Mouse (Mus musculus): ENCODE data around the gene C1qtnf5.

DNA sequence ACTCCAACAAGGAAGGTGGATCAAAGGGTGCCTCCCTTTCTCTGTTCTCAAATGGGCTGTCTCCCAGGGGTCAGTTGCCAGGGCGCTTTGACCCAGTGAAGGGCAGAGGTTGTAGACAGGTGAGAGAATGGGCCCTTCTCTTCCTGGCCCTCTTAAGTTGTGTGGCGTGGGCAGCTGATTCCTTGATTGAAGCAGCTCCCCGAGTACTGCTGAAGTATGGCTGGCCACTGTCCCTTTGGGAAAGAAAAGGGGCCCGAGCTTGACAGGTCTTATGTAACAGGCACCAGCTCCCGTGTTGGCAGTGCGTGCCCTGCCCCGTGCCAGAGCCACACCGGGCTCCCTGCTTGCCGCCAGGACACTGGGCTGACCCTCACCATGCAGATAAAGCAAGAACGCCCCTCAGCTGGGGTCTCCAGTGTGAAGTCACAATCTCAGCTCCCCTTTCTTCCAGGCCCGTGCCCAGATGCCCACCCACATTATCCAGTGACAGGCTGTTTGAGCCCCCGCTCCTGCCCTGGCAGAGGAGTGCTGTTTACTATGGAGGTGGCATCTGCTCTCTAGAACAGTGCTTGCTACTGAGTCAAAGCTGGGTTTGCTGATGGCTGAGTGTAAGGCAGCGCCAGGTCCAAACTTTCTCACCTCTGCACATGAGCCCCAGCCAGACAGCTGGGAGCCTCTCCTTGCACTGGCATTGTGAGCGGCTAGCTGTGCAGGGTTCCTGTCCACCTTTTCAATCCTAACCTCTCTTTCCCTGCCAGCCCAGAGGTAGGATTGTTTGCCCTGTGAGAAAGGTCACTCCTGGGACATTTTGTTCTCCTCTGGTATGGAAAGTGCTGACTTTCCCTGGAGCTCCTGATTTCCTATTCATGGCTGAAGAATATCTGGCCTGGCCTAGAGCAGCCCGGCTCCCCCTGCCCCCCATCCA, 21.0 kb upstream of the C1qtnf5 start:
- TF ChIP-seq CTCF (IDR thresholded peaks at IDR 0.05; ENCODE audit: low read depth) (no peak), EP300 (IDR thresholded peaks at IDR 0.05; ENCODE audit: low read depth) (no peak)
